In genomic region chr1:189686025-189686424, GRCm38 (mm10) we compare ENCODE assay signal across 14 mouse cellular contexts. TPM values are rescaled to one million over a fixed set of nuclear protein-coding genes. Genes with fewer than 3 reads are reported as not detected.
DNase-seq lines count a peak whose midpoint lies in the region; ATAC-seq and TF ChIP-seq lines count a peak whose summit lies in the region.
"Had no signal": no experiment of that assay in that cellular context is flagged by ENCODE, and none has a peak within 500 bp of the region (broad histone marks: within the 10 kb centered on the region; RNA-seq: fewer than 3 reads in every experiment).

No protein-coding gene starts in this region.

- peaks cover 5% of the 10 kb centered on the region for H3K36me3 ChIP-seq in hindbrain, embryonic 11.5 days (ENCODE audit: control insufficient read depth, insufficient read depth, low read length)
- no peaks in the 10 kb centered on the region for H3K36me3 ChIP-seq in hindbrain, embryonic 16.5 days (ENCODE audit: control insufficient read depth, insufficient read depth, low read length)
- H3K36me3 ChIP-seq in neural tube, embryonic 11.5 days (ENCODE audit: control insufficient read depth, insufficient read depth, low read length), result peaks cover 8% of the 10 kb centered on the region; the same call in 1 of the 2 replicates
- no peaks in the 10 kb centered on the region; the same call in 1 of the 2 replicates for H3K36me3 ChIP-seq in hindbrain, postnatal 0 days (ENCODE audit: insufficient read depth, low read length)
- peaks cover 4% of the 10 kb centered on the region; the same call in 1 of the 2 replicates for H3K36me3 ChIP-seq in stomach, postnatal 0 days (ENCODE audit: control insufficient read depth, insufficient read depth, low read length)

- H3K4me3 ChIP-seq in hindbrain, embryonic 11.5 days (ENCODE audit: low read depth, low read length), result 0 out of 2 replicates have a peak overlapping the region, but pooled peaks have one; percentile 88
- no peak overlapping the region for H3K4me3 ChIP-seq in hindbrain, embryonic 16.5 days (ENCODE audit: low read length)
- no peak overlapping the region for H3K4me3 ChIP-seq in neural tube, embryonic 11.5 days (ENCODE audit: low read depth, low read length)
- H3K4me3 ChIP-seq in hindbrain, postnatal 0 days (ENCODE audit: low read length), result no peak overlapping the region
- no peak overlapping the region for H3K4me3 ChIP-seq in stomach, postnatal 0 days (ENCODE audit: low read depth, low read length)
- H3K4me3 ChIP-seq in gastrocnemius, adult 2 months, result no peak overlapping the region

- DNase-seq in hindbrain, embryonic 11.5 days (ENCODE audit: low spot score), result no peak
- no peak for DNase-seq in neural tube, embryonic 11.5 days (ENCODE audit: low spot score)
- DNase-seq in neural tube, embryonic 10.5 days (ENCODE audit: extremely low spot score, low spot score), result no peak
- DNase-seq in hindbrain, postnatal 0 days (ENCODE audit: low spot score), result no peak
- no peak for DNase-seq in stomach, postnatal 0 days (ENCODE audit: low spot score)
- no peak for DNase-seq in gastrocnemius, adult 2 months
- DNase-seq: adrenal gland, adult 8-10 months; cerebellum, adult 2 months; heart, postnatal 36 days; layer of hippocampus, adult 9-11 months; lung, postnatal 10 days; thymus, postnatal 36 days had no signal

- no peak for TF ChIP-seq EP300 in stomach, postnatal 0 days (optimal IDR thresholded peaks at IDR 0.05)

- no peak overlapping the region for H3K9ac ChIP-seq in hindbrain, embryonic 11.5 days (ENCODE audit: low read depth, low read length)
- H3K9ac ChIP-seq in hindbrain, embryonic 16.5 days (ENCODE audit: low read depth, low read length), result no peak overlapping the region
- H3K9ac ChIP-seq in neural tube, embryonic 11.5 days (ENCODE audit: low read length), result no peak overlapping the region
- no peak overlapping the region for H3K9ac ChIP-seq in hindbrain, postnatal 0 days (replicated peaks; ENCODE audit: low read length)
- H3K9ac ChIP-seq in stomach, postnatal 0 days (ENCODE audit: low read length), result no peak overlapping the region

- no peaks in the 10 kb centered on the region for H3K9me3 ChIP-seq in hindbrain, embryonic 11.5 days (ENCODE audit: control insufficient read depth, low read length)
- no peaks in the 10 kb centered on the region for H3K9me3 ChIP-seq in hindbrain, embryonic 16.5 days (ENCODE audit: control insufficient read depth, low read length)
- H3K9me3 ChIP-seq in neural tube, embryonic 11.5 days (ENCODE audit: control insufficient read depth, low read length), result no peaks in the 10 kb centered on the region
- no peaks in the 10 kb centered on the region for H3K9me3 ChIP-seq in hindbrain, postnatal 0 days (ENCODE audit: low read length)
- H3K9me3 ChIP-seq in stomach, postnatal 0 days (ENCODE audit: control insufficient read depth, low read length), result no peaks in the 10 kb centered on the region
- H3K9me3 ChIP-seq: G1E had no signal

- WGBS in hindbrain, embryonic 11.5 days, result 90% methylated on average over 6 of the region's 6 CpGs
- 87% methylated on average over 6 of the region's 6 CpGs for WGBS in hindbrain, embryonic 16.5 days
- WGBS in neural tube, embryonic 11.5 days, result 92% methylated on average over 6 of the region's 6 CpGs
- WGBS in hindbrain, postnatal 0 days, result 86% methylated on average over 6 of the region's 6 CpGs
- WGBS in stomach, postnatal 0 days, result 61% methylated on average over 6 of the region's 6 CpGs

- no peak overlapping the region for H3K27ac ChIP-seq in hindbrain, embryonic 11.5 days (ENCODE audit: low read depth, low read length)
- H3K27ac ChIP-seq in hindbrain, embryonic 16.5 days (ENCODE audit: low read depth, low read length), result no peak overlapping the region
- H3K27ac ChIP-seq in neural tube, embryonic 11.5 days (ENCODE audit: low read depth, low read length), result no peak overlapping the region
- H3K27ac ChIP-seq in hindbrain, postnatal 0 days, result no peak overlapping the region
- no peak overlapping the region for H3K27ac ChIP-seq in stomach, postnatal 0 days (replicated peaks)
- H3K27ac ChIP-seq in gastrocnemius, adult 2 months, result no peak overlapping the region

- no peak for ATAC-seq in hindbrain, embryonic 11.5 days (ENCODE audit: low FRiP score)
- ATAC-seq in hindbrain, embryonic 16.5 days, result no peak
- no peak for ATAC-seq in neural tube, embryonic 11.5 days (ENCODE audit: insufficient read depth, low FRiP score, low TSS enrichment)
- no peak for ATAC-seq in hindbrain, postnatal 0 days
- no peak for ATAC-seq in stomach, postnatal 0 days (ENCODE audit: low FRiP score, low TSS enrichment)

- peak overlapping the region; percentile 17; the same call in 1 of the 2 replicates for H3K4me2 ChIP-seq in hindbrain, embryonic 11.5 days (replicated peaks; ENCODE audit: low read depth, low read length)
- no peak overlapping the region for H3K4me2 ChIP-seq in hindbrain, embryonic 16.5 days (ENCODE audit: low read length)
- peak overlapping the region; percentile 34; the same call in 1 of the 2 replicates for H3K4me2 ChIP-seq in neural tube, embryonic 11.5 days (ENCODE audit: low read depth)
- H3K4me2 ChIP-seq in hindbrain, postnatal 0 days (ENCODE audit: low read depth, low read length), result peak overlapping the region; percentile 92; the same call in 1 of the 2 replicates
- H3K4me2 ChIP-seq in stomach, postnatal 0 days (replicated peaks; ENCODE audit: low read depth), result 0 out of 2 replicates have a peak overlapping the region, but pooled peaks have one; percentile 32

- no peaks in the 10 kb centered on the region for H3K27me3 ChIP-seq in hindbrain, embryonic 11.5 days (ENCODE audit: control insufficient read depth, insufficient read depth, low read length)
- H3K27me3 ChIP-seq in hindbrain, embryonic 16.5 days (replicated peaks; ENCODE audit: control insufficient read depth, insufficient read depth, low read length), result no peaks in the 10 kb centered on the region
- H3K27me3 ChIP-seq in neural tube, embryonic 11.5 days (ENCODE audit: control insufficient read depth, insufficient read depth, low read length), result no peaks in the 10 kb centered on the region
- H3K27me3 ChIP-seq in hindbrain, postnatal 0 days (ENCODE audit: insufficient read depth, low read length), result no peaks in the 10 kb centered on the region
- H3K27me3 ChIP-seq in stomach, postnatal 0 days (ENCODE audit: control insufficient read depth, insufficient read depth, low read length), result no peaks in the 10 kb centered on the region

- peaks cover 4% of the 10 kb centered on the region; the same call in 1 of the 2 replicates for H3K4me1 ChIP-seq in hindbrain, embryonic 11.5 days (replicated peaks; ENCODE audit: control insufficient read depth, insufficient read depth, low read length)
- H3K4me1 ChIP-seq in hindbrain, embryonic 16.5 days (ENCODE audit: control insufficient read depth, insufficient read depth, low read depth, low read length), result peaks cover 5% of the 10 kb centered on the region
- H3K4me1 ChIP-seq in neural tube, embryonic 11.5 days (ENCODE audit: control insufficient read depth, insufficient read depth, low read length), result peaks cover 9% of the 10 kb centered on the region
- no peaks in the 10 kb centered on the region for H3K4me1 ChIP-seq in hindbrain, postnatal 0 days (ENCODE audit: insufficient read depth, low read length)
- H3K4me1 ChIP-seq in stomach, postnatal 0 days (replicated peaks; ENCODE audit: control insufficient read depth, insufficient read depth), result no peaks in the 10 kb centered on the region

- no peak for TF ChIP-seq CTCF in hindbrain, postnatal 0 days (IDR thresholded peaks at IDR 0.05; ENCODE audit: low read depth)
- no peak for TF ChIP-seq CTCF in stomach, postnatal 0 days (IDR thresholded peaks at IDR 0.05; ENCODE audit: low read depth)
- no peak for TF ChIP-seq CTCF in gastrocnemius, adult 2 months (IDR thresholded peaks at IDR 0.05)

- intact Hi-C loops in gastrocnemius, adult 2 months (cut with DNase I), result no loop called here

RNA-seq across cellular contexts. Expression of gene Cenpf, which starts 1.9 kb away (rescaled TPM):
- polyA plus RNA-seq in hindbrain, embryonic 11.5 days (2014; fragmentation: Nextera tagmentation; extraction: Ambion mirVana), result 103 and 141 TPM in 2 replicates
- 16.1 and 17.1 TPM in 2 replicates for polyA plus RNA-seq in hindbrain, embryonic 16.5 days (2015; fragmentation: Nextera tagmentation; extraction: Ambion mirVana)
- 90.0 and 93.2 TPM in 2 replicates for polyA plus RNA-seq in neural tube, embryonic 11.5 days (2014; fragmentation: Nextera tagmentation; extraction: Ambion mirVana)
- total RNA-seq in hindbrain, postnatal 0 days (2014; rRNA removed), result 4.8 and 5.4 TPM in 2 replicates
- polyA plus RNA-seq in hindbrain, postnatal 0 days (2015; fragmentation: Nextera tagmentation; extraction: Ambion mirVana), result 22.5 and 26.9 TPM in 2 replicates
- polyA plus RNA-seq in stomach, postnatal 0 days (2015; fragmentation: Nextera tagmentation; extraction: Ambion mirVana), result 16.5 and 21.7 TPM in 2 replicates
- total RNA-seq in gastrocnemius, adult 2 months (2021), result under 1 TPM; 0.03 to 0.05 TPM

RNA-seq across cellular contexts. Expression of gene Ptpn14, which starts 42.0 kb away (rescaled TPM):
- polyA plus RNA-seq in hindbrain, embryonic 11.5 days (2014; fragmentation: Nextera tagmentation; extraction: Ambion mirVana), result 5.2 and 7.2 TPM in 2 replicates
- polyA plus RNA-seq in hindbrain, embryonic 16.5 days (2015; fragmentation: Nextera tagmentation; extraction: Ambion mirVana), result 1.6 and 1.8 TPM in 2 replicates
- polyA plus RNA-seq in neural tube, embryonic 11.5 days (2014; fragmentation: Nextera tagmentation; extraction: Ambion mirVana), result 7.5 and 8.4 TPM in 2 replicates
- total RNA-seq in hindbrain, postnatal 0 days (2014; rRNA removed), result 8.2 and 8.9 TPM in 2 replicates
- 1.4 and 1.6 TPM in 2 replicates for polyA plus RNA-seq in hindbrain, postnatal 0 days (2015; fragmentation: Nextera tagmentation; extraction: Ambion mirVana)
- polyA plus RNA-seq in stomach, postnatal 0 days (2015; fragmentation: Nextera tagmentation; extraction: Ambion mirVana), result 4.5 and 5.3 TPM in 2 replicates
- 10 to 100 TPM in 1 of 2 experiments, 1 to 10 TPM in 1; 9.3 to 15.1 TPM for total RNA-seq in gastrocnemius, adult 2 months (2021)
- polyA plus RNA-seq: G1E had no signal
